Mouse (Mus musculus): ENCODE measurements around the gene Nfatc4. TPM values are rescaled to one million over a fixed set of nuclear protein-coding genes. Genes with fewer than 3 reads are reported as not detected.

Gene Nfatc4
- polyA plus RNA-seq, 1 experiment from 2014 or later: 15.3 TPM

- Histone ChIP-seq H3K36me3 (ENCODE audit: control insufficient read depth, insufficient read depth, low read length) (no peaks in the 10 kb centered on the region), H3K4me1 (replicated peaks; ENCODE audit: control insufficient read depth, insufficient read depth, low read length) (peaks cover 32% of the 10 kb centered on the region), H3K4me3 (ENCODE audit: low read depth, low read length) (peak overlapping the region; percentile 59), H3K9me3 (ENCODE audit: control insufficient read depth, low read length) (no peaks in the 10 kb centered on the region), H3K27ac (ENCODE audit: low read depth, low read length) (peak overlapping the region; percentile 72), H3K27me3 (replicated peaks; ENCODE audit: control insufficient read depth, insufficient read depth, low read length) (peaks cover 61% of the 10 kb centered on the region), H3K9ac (ENCODE audit: low read depth, low read length) (peak overlapping the region; percentile 39), H3K4me2 (peak overlapping the region; percentile 64)
- DNase-seq (ENCODE audit: low spot score): peak; percentile 56
- ATAC-seq (replicated peaks; ENCODE audit: low FRiP score): no peak
- 2% methylated on average over 20 of the region's 37 CpGs for WGBS
Measured at GRCm38 (mm10) chr14:55825216-55826051, 2.5 kb downstream of the Nfatc4 start.

GRCm38 (mm10) chr14:55826142-55826541, 3.2 kb downstream of the Nfatc4 start:
- no peak for ATAC-seq (replicated peaks; ENCODE audit: low FRiP score)
- peaks cover 32% of the 10 kb centered on the region for H3K4me1 ChIP-seq (replicated peaks; ENCODE audit: control insufficient read depth, insufficient read depth, low read length)
- H3K4me2 ChIP-seq: peak overlapping the region; percentile 64
- no peak for DNase-seq (ENCODE audit: low spot score)
- peak overlapping the region; percentile 35; the same call in 1 of the 2 replicates for H3K9ac ChIP-seq (ENCODE audit: low read depth, low read length)
- WGBS: 4% methylated on average over 15 of the region's 15 CpGs
- peaks cover 63% of the 10 kb centered on the region for H3K27me3 ChIP-seq (replicated peaks; ENCODE audit: control insufficient read depth, insufficient read depth, low read length)
- no peaks in the 10 kb centered on the region for H3K36me3 ChIP-seq (ENCODE audit: control insufficient read depth, insufficient read depth, low read length)
- H3K27ac ChIP-seq (ENCODE audit: low read depth, low read length): no peak overlapping the region
- H3K9me3 ChIP-seq (ENCODE audit: control insufficient read depth, low read length): no peaks in the 10 kb centered on the region
- H3K4me3 ChIP-seq (ENCODE audit: low read depth, low read length): peak overlapping the region; percentile 59

- H3K9me3 ChIP-seq (ENCODE audit: control insufficient read depth, low read length): no peaks in the 10 kb centered on the region
- WGBS: 13% methylated on average over 41 of the region's 41 CpGs
- H3K27me3 ChIP-seq (replicated peaks; ENCODE audit: control insufficient read depth, insufficient read depth, low read length): peaks cover 63% of the 10 kb centered on the region
- no peak for ATAC-seq (replicated peaks; ENCODE audit: low FRiP score)
- no peak overlapping the region for H3K27ac ChIP-seq (ENCODE audit: low read depth, low read length)
- no peaks in the 10 kb centered on the region for H3K36me3 ChIP-seq (ENCODE audit: control insufficient read depth, insufficient read depth, low read length)
- peak overlapping the region; percentile 35; the same call in 1 of the 2 replicates for H3K9ac ChIP-seq (ENCODE audit: low read depth, low read length)
- DNase-seq (ENCODE audit: low spot score): peak; percentile 53
- peak overlapping the region; percentile 59 for H3K4me3 ChIP-seq (ENCODE audit: low read depth, low read length)
- peaks cover 32% of the 10 kb centered on the region for H3K4me1 ChIP-seq (replicated peaks; ENCODE audit: control insufficient read depth, insufficient read depth, low read length)
- peak overlapping the region; percentile 64 for H3K4me2 ChIP-seq
Measured at GRCm38 (mm10) chr14:55826551-55827340, 3.8 kb downstream of the Nfatc4 start.

- H3K4me3 ChIP-seq (ENCODE audit: low read depth, low read length): no peak overlapping the region
Measured at GRCm38 (mm10) chr14:55828716-55829263, 5.8 kb downstream of the Nfatc4 start.

GRCm38 (mm10) chr14:55829854-55830253, 6.9 kb downstream of the Nfatc4 start:
- 84% methylated on average over 16 of the region's 16 CpGs for WGBS
- Histone ChIP-seq H3K4me1 (replicated peaks; ENCODE audit: control insufficient read depth, insufficient read depth, low read length) (peaks cover 23% of the 10 kb centered on the region), H3K4me3 (ENCODE audit: low read depth, low read length) (no peak overlapping the region), H3K36me3 (ENCODE audit: control insufficient read depth, insufficient read depth, low read length) (no peaks in the 10 kb centered on the region), H3K9ac (ENCODE audit: low read depth, low read length) (no peak overlapping the region), H3K27ac (ENCODE audit: low read depth, low read length) (no peak overlapping the region), H3K4me2 (no peak overlapping the region), H3K9me3 (ENCODE audit: control insufficient read depth, low read length) (no peaks in the 10 kb centered on the region), H3K27me3 (replicated peaks; ENCODE audit: control insufficient read depth, insufficient read depth, low read length) (peaks cover 48% of the 10 kb centered on the region)
- ATAC-seq (replicated peaks; ENCODE audit: low FRiP score) (no peak), DNase-seq (ENCODE audit: low spot score) (no peak)

More at GRCm38 (mm10) chr14:55828716-55829263, 5.8 kb downstream of the Nfatc4 start:
- no peak for DNase-seq (ENCODE audit: low spot score)
- peaks cover 23% of the 10 kb centered on the region for H3K4me1 ChIP-seq (replicated peaks; ENCODE audit: control insufficient read depth, insufficient read depth, low read length)
- no peaks in the 10 kb centered on the region for H3K36me3 ChIP-seq (ENCODE audit: control insufficient read depth, insufficient read depth, low read length)
- no peak for ATAC-seq (replicated peaks; ENCODE audit: low FRiP score)
- WGBS: 52% methylated on average over 3 of the region's 3 CpGs
- no peak overlapping the region for H3K4me2 ChIP-seq
- no peak overlapping the region for H3K9ac ChIP-seq (ENCODE audit: low read depth, low read length)
- H3K27ac ChIP-seq (ENCODE audit: low read depth, low read length): no peak overlapping the region
- no peaks in the 10 kb centered on the region for H3K9me3 ChIP-seq (ENCODE audit: control insufficient read depth, low read length)
- peaks cover 57% of the 10 kb centered on the region for H3K27me3 ChIP-seq (replicated peaks; ENCODE audit: control insufficient read depth, insufficient read depth, low read length)

- 77% methylated on average over 4 of the region's 4 CpGs for WGBS
- DNase-seq (ENCODE audit: low spot score) (no peak), ATAC-seq (replicated peaks; ENCODE audit: low FRiP score) (no peak)
- Histone ChIP-seq H3K4me3 (ENCODE audit: low read depth, low read length) (no peak overlapping the region), H3K27me3 (replicated peaks; ENCODE audit: control insufficient read depth, insufficient read depth, low read length) (peaks cover 43% of the 10 kb centered on the region), H3K27ac (ENCODE audit: low read depth, low read length) (no peak overlapping the region), H3K4me2 (no peak overlapping the region), H3K9ac (ENCODE audit: low read depth, low read length) (no peak overlapping the region), H3K4me1 (replicated peaks; ENCODE audit: control insufficient read depth, insufficient read depth, low read length) (peaks cover 23% of the 10 kb centered on the region), H3K36me3 (ENCODE audit: control insufficient read depth, insufficient read depth, low read length) (no peaks in the 10 kb centered on the region), H3K9me3 (ENCODE audit: control insufficient read depth, low read length) (no peaks in the 10 kb centered on the region)
Measured at GRCm38 (mm10) chr14:55830331-55830730, 7.4 kb downstream of the Nfatc4 start.

- no peaks in the 10 kb centered on the region for H3K9me3 ChIP-seq (ENCODE audit: control insufficient read depth, low read length)
- peaks cover 16% of the 10 kb centered on the region for H3K4me1 ChIP-seq (replicated peaks; ENCODE audit: control insufficient read depth, insufficient read depth, low read length)
- H3K4me3 ChIP-seq (ENCODE audit: low read depth, low read length): no peak overlapping the region
- no peak overlapping the region for H3K27ac ChIP-seq (ENCODE audit: low read depth, low read length)
- no peaks in the 10 kb centered on the region for H3K36me3 ChIP-seq (ENCODE audit: control insufficient read depth, insufficient read depth, low read length)
- WGBS: 73% methylated on average over 4 of the region's 4 CpGs
- ATAC-seq (replicated peaks; ENCODE audit: low FRiP score) (no peak), DNase-seq (ENCODE audit: low spot score) (no peak)
- no peak overlapping the region for H3K4me2 ChIP-seq
- peaks cover 17% of the 10 kb centered on the region for H3K27me3 ChIP-seq (replicated peaks; ENCODE audit: control insufficient read depth, insufficient read depth, low read length)
- H3K9ac ChIP-seq (ENCODE audit: low read depth, low read length): no peak overlapping the region
Measured at GRCm38 (mm10) chr14:55833126-55833525, 10.2 kb downstream of the Nfatc4 start.

GRCm38 (mm10) chr14:55834808-55835533, 12.0 kb downstream of the Nfatc4 start:
- H3K4me2 ChIP-seq: no peak overlapping the region; the same call in 1 of the 2 replicates
- 78% methylated on average over 5 of the region's 5 CpGs for WGBS
- no peak overlapping the region for H3K27ac ChIP-seq (ENCODE audit: low read depth, low read length)
- no peak overlapping the region for H3K4me3 ChIP-seq (ENCODE audit: low read depth, low read length)
- peaks cover 8% of the 10 kb centered on the region for H3K27me3 ChIP-seq (replicated peaks; ENCODE audit: control insufficient read depth, insufficient read depth, low read length)
- H3K4me1 ChIP-seq (replicated peaks; ENCODE audit: control insufficient read depth, insufficient read depth, low read length): 0 out of 2 replicates have a peak, but pooled peaks cover 4% of the 10 kb centered on the region
- no peak for DNase-seq (ENCODE audit: low spot score)
- no peak overlapping the region for H3K9ac ChIP-seq (ENCODE audit: low read depth, low read length)
- H3K36me3 ChIP-seq (ENCODE audit: control insufficient read depth, insufficient read depth, low read length): no peaks in the 10 kb centered on the region
- ATAC-seq (replicated peaks; ENCODE audit: low FRiP score): no peak
- H3K9me3 ChIP-seq (ENCODE audit: control insufficient read depth, low read length): no peaks in the 10 kb centered on the region
